Comparison of ENCODE assay signal across 16 mouse cellular contexts in the genomic region with DNA sequence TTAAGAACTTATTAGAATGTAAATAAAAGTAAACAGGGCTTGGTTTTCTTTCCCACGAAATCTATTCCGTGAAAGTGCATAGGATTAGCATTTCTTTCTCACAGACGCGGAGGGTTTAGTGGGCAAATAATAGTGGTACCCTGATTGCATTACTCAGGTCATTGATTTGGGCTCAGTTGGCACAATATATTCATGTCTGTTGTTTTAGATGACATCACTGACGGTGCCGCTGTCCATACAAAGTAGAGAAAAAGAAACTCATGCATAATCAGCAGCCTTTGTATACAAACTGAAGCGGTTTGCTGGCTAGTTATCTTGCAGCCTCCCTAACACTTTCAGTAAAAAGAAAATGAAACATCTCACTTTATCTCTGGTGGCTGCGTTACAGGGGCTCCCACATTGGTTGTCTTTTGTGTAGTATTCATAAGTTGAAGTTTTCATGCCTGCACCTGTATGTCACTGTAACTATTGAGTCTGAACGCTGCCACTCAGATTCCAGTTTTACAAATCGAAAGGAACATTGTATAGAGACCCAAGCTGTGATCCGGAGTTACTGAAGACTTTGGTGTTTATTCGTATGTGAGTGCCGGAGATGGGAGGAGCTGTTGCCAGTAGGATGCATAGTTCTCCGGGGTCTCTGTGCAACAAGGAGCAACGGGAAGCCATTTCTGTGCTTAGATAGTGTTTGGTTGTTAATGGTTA. TPM values are rescaled to one million over a fixed set of nuclear protein-coding genes. Genes with fewer than 3 reads are reported as not detected.
DNase-seq lines count a peak whose midpoint lies in the region; ATAC-seq and TF ChIP-seq lines count a peak whose summit lies in the region.
"Had no signal": no experiment of that assay in that cellular context is flagged by ENCODE, and none has a peak within 500 bp of the region (broad histone marks: within the 10 kb centered on the region; RNA-seq: fewer than 3 reads in every experiment).

No protein-coding gene starts in this region.

- DNase-seq in cerebellum, adult 2 months = no peak
- DNase-seq in cerebellum, adult 9-11 months = no peak
- DNase-seq in MEL (ENCODE audit: low read depth, low spot score) = peak; percentile 28
- DNase-seq in forebrain, postnatal 0 days = peak; percentile 32
- no peak for DNase-seq in testis, postnatal 10 days (ENCODE audit: low spot score)
- DNase-seq in kidney, postnatal 4 days = no peak
- DNase-seq: liver, postnatal 0 days; thymus, postnatal 25 days had no signal

- ATAC-seq in forebrain, postnatal 0 days = no peak
- ATAC-seq in midbrain, embryonic 12.5 days (ENCODE audit: low FRiP score, low read depth) = peak; percentile 47
- no peak for ATAC-seq in megakaryocyte-erythroid progenitor cell, adult 5-6 weeks (replicated peaks; ENCODE audit: low FRiP score, low TSS enrichment, poor library complexity, severe bottlenecking)
- ATAC-seq: liver, postnatal 0 days had no signal

- H3K9me3 ChIP-seq in MEL (replicated peaks; ENCODE audit: insufficient read depth, low read length) = no peaks in the 10 kb centered on the region
- H3K9me3 ChIP-seq in forebrain, postnatal 0 days (ENCODE audit: low read length) = no peaks in the 10 kb centered on the region
- H3K9me3 ChIP-seq in midbrain, embryonic 12.5 days = no peaks in the 10 kb centered on the region
- H3K9me3 ChIP-seq: embryonic facial prominence, embryonic 13.5 days; heart, embryonic 12.5 days; limb, embryonic 13.5 days had no signal

- 49% methylated on average over 15 of the region's 15 CpGs for WGBS in cerebellum, adult 2 months
- WGBS in forebrain, postnatal 0 days = 10% methylated on average over 15 of the region's 15 CpGs
- WGBS in midbrain, embryonic 12.5 days = 29% methylated on average over 15 of the region's 15 CpGs

- peak overlapping the region; percentile 10 for H3K4me3 ChIP-seq in cerebellum, adult 2 months (replicated peaks; ENCODE audit: insufficient read depth, low read depth, low read length)
- H3K4me3 ChIP-seq in MEL (ENCODE audit: control insufficient read depth in 1 of 2, insufficient read depth in 1 of 2, low read depth in 2 of 2, low read length in 2 of 2) = peak overlapping the region; percentile 45 to 60
- peak overlapping the region; percentile 38 for H3K4me3 ChIP-seq in forebrain, postnatal 0 days (ENCODE audit: low read depth, low read length)
- H3K4me3 ChIP-seq in midbrain, embryonic 12.5 days = peak overlapping the region; percentile 26
- H3K4me3 ChIP-seq: embryonic facial prominence, embryonic 13.5 days; heart, embryonic 12.5 days; limb, embryonic 13.5 days had no signal

- H3K4me2 ChIP-seq in forebrain, postnatal 0 days (ENCODE audit: low read depth) = peak overlapping the region; percentile 57
- H3K4me2 ChIP-seq in midbrain, embryonic 12.5 days (replicated peaks) = peak overlapping the region; percentile 47
- H3K4me2 ChIP-seq: embryonic facial prominence, embryonic 13.5 days; heart, embryonic 12.5 days; limb, embryonic 13.5 days had no signal

- H3K36me3 ChIP-seq in MEL (ENCODE audit: control insufficient read depth in 1 of 2, insufficient read depth in 2 of 2, low read length in 2 of 2) = peaks cover 0 to 8% of the 10 kb centered on the region in 2 experiments; a peak in 2 of 4 replicates
- no peaks in the 10 kb centered on the region for H3K36me3 ChIP-seq in forebrain, postnatal 0 days (ENCODE audit: insufficient read depth)
- H3K36me3 ChIP-seq in midbrain, embryonic 12.5 days = no peaks in the 10 kb centered on the region
- H3K36me3 ChIP-seq: embryonic facial prominence, embryonic 13.5 days; heart, embryonic 12.5 days; limb, embryonic 13.5 days had no signal

- TF ChIP-seq RAD21 in MEL (IDR thresholded peaks at IDR 0.05; ENCODE audit: low read depth, low read length) = no peak

- TF ChIP-seq POLR2A in cerebellum, adult 2 months (IDR thresholded peaks at IDR 0.05; ENCODE audit: borderline replicate concordance, insufficient read depth, low read length) = no peak
- TF ChIP-seq POLR2A in MEL (IDR thresholded peaks at IDR 0.05; ENCODE audit: control insufficient read depth in 1 of 2, insufficient read depth in 1 of 2, low read depth in 1 of 2, low read length in 2 of 2, poor library complexity in 1 of 2) = no peak

- no peak for TF ChIP-seq CTCF in cerebellum, adult 2 months (IDR thresholded peaks at IDR 0.05; ENCODE audit: borderline replicate concordance, insufficient read depth, low read depth, low read length)
- no peak for TF ChIP-seq CTCF in MEL (IDR thresholded peaks at IDR 0.05 in 2 of 3, conservative IDR thresholded peaks at IDR 0.05 in 1 of 3; ENCODE audit: control insufficient read depth in 1 of 3, insufficient read depth in 1 of 3, low read depth in 2 of 3, low read length in 3 of 3, poor library complexity in 1 of 3, severe bottlenecking in 1 of 3)
- no peak for TF ChIP-seq CTCF in forebrain, postnatal 0 days (IDR thresholded peaks at IDR 0.05; ENCODE audit: low read depth)

- TF ChIP-seq EP300 in MEL (IDR thresholded peaks at IDR 0.05; ENCODE audit: low read depth in 1 of 2, low read length in 2 of 2) = no peak

- no peak overlapping the region for H3K27ac ChIP-seq in cerebellum, adult 2 months (ENCODE audit: insufficient read depth, low read length)
- no peak overlapping the region for H3K27ac ChIP-seq in MEL (ENCODE audit: control insufficient read depth, low read depth, low read length)
- H3K27ac ChIP-seq in forebrain, postnatal 0 days (ENCODE audit: low read depth, low read length) = peak overlapping the region; percentile 40; the same call in 1 of the 2 replicates
- peak overlapping the region; percentile 74 for H3K27ac ChIP-seq in midbrain, embryonic 12.5 days (replicated peaks)
- H3K27ac ChIP-seq: embryonic facial prominence, embryonic 13.5 days; limb, embryonic 13.5 days had no signal

- peaks cover 5% of the 10 kb centered on the region; the same call in 1 of the 2 replicates for H3K79me2 ChIP-seq in MEL (ENCODE audit: control insufficient read depth, insufficient read depth, low read length, poor library complexity)

- no peaks in the 10 kb centered on the region; the same call in 1 of the 2 replicates for H3K4me1 ChIP-seq in cerebellum, adult 2 months (ENCODE audit: control insufficient read depth, insufficient read depth, low read length)
- H3K4me1 ChIP-seq in MEL (ENCODE audit: control insufficient read depth in 1 of 2, insufficient read depth in 2 of 2, low read length in 2 of 2) = peaks cover 1 to 6% of the 10 kb centered on the region in 2 experiments; a peak in 3 of 4 replicates
- H3K4me1 ChIP-seq in forebrain, postnatal 0 days (ENCODE audit: insufficient read depth) = no peaks in the 10 kb centered on the region
- H3K4me1 ChIP-seq in midbrain, embryonic 12.5 days = peaks cover 17% of the 10 kb centered on the region
- H3K4me1 ChIP-seq: heart, embryonic 12.5 days had no signal

- H3K27me3 ChIP-seq in cerebellum, adult 2 months (ENCODE audit: control insufficient read depth, insufficient read depth, low read length) = no peaks in the 10 kb centered on the region
- H3K27me3 ChIP-seq in MEL (ENCODE audit: control insufficient read depth in 1 of 2, insufficient read depth in 2 of 2, low read length in 2 of 2) = peaks cover 0 to 1% of the 10 kb centered on the region in 2 experiments; a peak in 2 of 4 replicates
- no peaks in the 10 kb centered on the region for H3K27me3 ChIP-seq in forebrain, postnatal 0 days (ENCODE audit: insufficient read depth, low read length)
- H3K27me3 ChIP-seq in midbrain, embryonic 12.5 days = no peaks in the 10 kb centered on the region
- H3K27me3 ChIP-seq: embryonic facial prominence, embryonic 13.5 days; heart, embryonic 12.5 days; limb, embryonic 13.5 days had no signal

- peak overlapping the region; percentile 6; the same call in 1 of the 2 replicates for H3K9ac ChIP-seq in MEL (ENCODE audit: control insufficient read depth, low read depth, low read length, poor library complexity, severe bottlenecking)
- H3K9ac ChIP-seq in forebrain, postnatal 0 days = peak overlapping the region; percentile 28; the same call in 1 of the 2 replicates
- no peak overlapping the region for H3K9ac ChIP-seq in midbrain, embryonic 12.5 days (replicated peaks)
- H3K9ac ChIP-seq: embryonic facial prominence, embryonic 13.5 days; heart, embryonic 12.5 days; limb, embryonic 13.5 days; liver, postnatal 0 days had no signal

TF ChIP-seq in MEL, 35 proteins besides CTCF, POLR2A, EP300 and RAD21 (continues in another document):
- TF ChIP-seq SMC3 (IDR thresholded peaks at IDR 0.05; ENCODE audit: low read depth, low read length) = no peak

RNA-seq across cellular contexts. Expression of a gene that starts 3.8 kb away (rescaled TPM):
- 12.3 and 12.7 TPM in 2 replicates for polyA plus RNA-seq in cerebellum, adult 2 months (2012; rRNA removed)
- total RNA-seq in MEL (2012; rRNA removed) = 15.5 and 16.1 TPM in 2 replicates
- polyA plus RNA-seq in MEL (2012; ENCODE audit: insufficient read depth in 1 of 2, insufficient read length in 2 of 2, low read depth in 1 of 2, low replicate concordance in 2 of 2, missing spikeins in 1 of 2) = 10 to 100 TPM in 1 of 2 experiments, not detected in 1; 22.4 TPM
- total RNA-seq in forebrain, postnatal 0 days (2014; rRNA removed) = 16.3 and 17.9 TPM in 2 replicates
- 20.9 and 23.1 TPM in 2 replicates for polyA plus RNA-seq in forebrain, postnatal 0 days (2015; fragmentation: Nextera tagmentation; extraction: Ambion mirVana)
- 21.4 and 21.9 TPM in 2 replicates for polyA plus RNA-seq in midbrain, embryonic 12.5 days (2016; fragmentation: Nextera tagmentation; extraction: Ambion mirVana)
- total RNA-seq in megakaryocyte-erythroid progenitor cell, adult 5-6 weeks (2014; fragmentation: Nextera tagmentation) = 8.5 and 9.8 TPM in 2 replicates
- 15.4 and 29.9 TPM in 2 replicates for total RNA-seq in megakaryocyte-erythroid progenitor cell, adult 5-6 weeks (2017)

RNA-seq across cellular contexts. Expression of a gene that starts 17.8 kb away (rescaled TPM):
- not detected in 2 replicates for polyA plus RNA-seq in cerebellum, adult 2 months (2012; rRNA removed)
- not detected in 2 replicates for total RNA-seq in MEL (2012; rRNA removed)
- not detected for polyA plus RNA-seq in MEL (2012; ENCODE audit: insufficient read depth in 1 of 2, insufficient read length in 2 of 2, low read depth in 1 of 2, low replicate concordance in 2 of 2, missing spikeins in 1 of 2)
- not detected in 2 replicates for total RNA-seq in forebrain, postnatal 0 days (2014; rRNA removed)
- polyA plus RNA-seq in forebrain, postnatal 0 days (2015; fragmentation: Nextera tagmentation; extraction: Ambion mirVana) = not detected in 2 replicates
- not detected in 2 replicates for polyA plus RNA-seq in midbrain, embryonic 12.5 days (2016; fragmentation: Nextera tagmentation; extraction: Ambion mirVana)
- total RNA-seq in megakaryocyte-erythroid progenitor cell, adult 5-6 weeks (2014; fragmentation: Nextera tagmentation) = not detected in 2 replicates
- total RNA-seq in megakaryocyte-erythroid progenitor cell, adult 5-6 weeks (2017) = not detected in 2 replicates
- total RNA-seq: ES-E14; layer of hippocampus, postnatal 14 days had no signal
- polyA plus RNA-seq: embryonic facial prominence, embryonic 13.5 days; heart, embryonic 12.5 days; kidney, embryonic 16.5 days; limb, embryonic 13.5 days; liver, postnatal 0 days had no signal

RNA-seq across cellular contexts. Expression of a gene that starts 39.0 kb away (rescaled TPM):
- 15.7 and 16.2 TPM in 2 replicates for polyA plus RNA-seq in cerebellum, adult 2 months (2012; rRNA removed)
- 41.2 and 46.2 TPM in 2 replicates for total RNA-seq in MEL (2012; rRNA removed)
- 10 to 100 TPM; 70.4 to 70.5 TPM for polyA plus RNA-seq in MEL (2012; ENCODE audit: insufficient read depth in 1 of 2, insufficient read length in 2 of 2, low read depth in 1 of 2, low replicate concordance in 2 of 2, missing spikeins in 1 of 2)
- total RNA-seq in forebrain, postnatal 0 days (2014; rRNA removed) = 14.5 and 15.0 TPM in 2 replicates
- 1.3 and 2.0 TPM in 2 replicates for polyA plus RNA-seq in forebrain, postnatal 0 days (2015; fragmentation: Nextera tagmentation; extraction: Ambion mirVana)
- 11.7 and 12.0 TPM in 2 replicates for polyA plus RNA-seq in midbrain, embryonic 12.5 days (2016; fragmentation: Nextera tagmentation; extraction: Ambion mirVana)
- total RNA-seq in megakaryocyte-erythroid progenitor cell, adult 5-6 weeks (2014; fragmentation: Nextera tagmentation) = 76.2 and 112 TPM in 2 replicates
- total RNA-seq in megakaryocyte-erythroid progenitor cell, adult 5-6 weeks (2017) = 54.3 and 57.2 TPM in 2 replicates

Comparison
In these comparisons a context has a peak if more than half of its experiments do, and no peak if none do; other contexts are left out.
1. DNase-seq: peak in MEL (single experiment) and forebrain, postnatal 0 days (single experiment); none in cerebellum, adult 2 months (0 of 2), cerebellum, adult 9-11 months (single experiment), testis, postnatal 10 days (single experiment) and kidney, postnatal 4 days (0 of 2).
2. H3K27ac ChIP-seq: peak in forebrain, postnatal 0 days (single experiment) and midbrain, embryonic 12.5 days (single experiment); none in cerebellum, adult 2 months (single experiment) and MEL (single experiment).
3. Peak in every context shown above with its lines, with median percentiles within 50 percentile points of each other: H3K4me3 ChIP-seq.